Comparison of ENCODE assay signal across 22 mouse cellular contexts in genomic region chr19:6386234-6386633, GRCm38 (mm10). TPM values are rescaled to one million over a fixed set of nuclear protein-coding genes. Genes with fewer than 3 reads are reported as not detected.
DNase-seq lines count a peak whose midpoint lies in the region; ATAC-seq and TF ChIP-seq lines count a peak whose summit lies in the region.
"Had no signal": no experiment of that assay in that cellular context is flagged by ENCODE, and none has a peak within 500 bp of the region (broad histone marks: within the 10 kb centered on the region; RNA-seq: fewer than 3 reads in every experiment).

No protein-coding gene starts in this region.

- peak overlapping the region; percentile 62 for H3K4me3 ChIP-seq in heart, adult 2 months
- H3K4me3 ChIP-seq in heart, embryonic 13.5 days: peak overlapping the region; percentile 57
- H3K4me3 ChIP-seq in heart, embryonic 16.5 days (ENCODE audit: low read length): peak overlapping the region; percentile 68
- H3K4me3 ChIP-seq: embryonic facial prominence, embryonic 15.5 days; erythroblast, embryonic 14.5 days; forebrain, embryonic 10.5 days; forebrain, embryonic 15.5 days; intestine, embryonic 15.5 days had no signal

- no peak for TF ChIP-seq POLR2A in heart, adult 2 months (IDR thresholded peaks at IDR 0.05; ENCODE audit: insufficient read depth, low read depth, low read length)

- ATAC-seq in heart, embryonic 13.5 days (ENCODE audit: extremely low read depth, insufficient number of reproducible peaks, low FRiP score, low TSS enrichment): no peak
- no peak for ATAC-seq in heart, embryonic 16.5 days (replicated peaks; ENCODE audit: extremely low read depth, insufficient read depth, low FRiP score)
- ATAC-seq: forebrain, embryonic 15.5 days; intestine, embryonic 15.5 days had no signal

- peaks cover 17% of the 10 kb centered on the region for H3K4me1 ChIP-seq in heart, adult 2 months (ENCODE audit: control insufficient read depth, insufficient read depth, low read length)
- peaks cover 57% of the 10 kb centered on the region for H3K4me1 ChIP-seq in heart, embryonic 13.5 days
- peaks cover 35% of the 10 kb centered on the region for H3K4me1 ChIP-seq in heart, embryonic 16.5 days (ENCODE audit: control insufficient read depth, insufficient read depth, low read length)

- H3K9me3 ChIP-seq in heart, embryonic 13.5 days: no peaks in the 10 kb centered on the region
- H3K9me3 ChIP-seq in heart, embryonic 16.5 days (replicated peaks; ENCODE audit: control insufficient read depth, low read length): no peaks in the 10 kb centered on the region
- H3K9me3 ChIP-seq: embryonic facial prominence, embryonic 15.5 days; forebrain, embryonic 10.5 days; forebrain, embryonic 15.5 days; intestine, embryonic 15.5 days had no signal

- peak; percentile 50 for DNase-seq in cerebellum, adult 9-11 months
- DNase-seq in cerebellum, adult 18-20 months: no peak
- no peak for DNase-seq in heart, adult 2 months
- DNase-seq in heart, postnatal 4 days: no peak
- no peak for DNase-seq in heart, adult 18-20 months
- no peak for DNase-seq in right cerebral cortex, postnatal 25 days
- DNase-seq: adrenal gland, postnatal 25 days; cerebellum, postnatal 14 days; embryo, embryonic 11 days; gastrocnemius, postnatal 25 days; kidney, adult 18-20 months; kidney, postnatal 10 days had no signal

- peaks cover 3% of the 10 kb centered on the region; the same call in 1 of the 2 replicates for H3K36me3 ChIP-seq in heart, adult 2 months (ENCODE audit: control insufficient read depth, insufficient read depth, low read length)
- H3K36me3 ChIP-seq in heart, embryonic 13.5 days: peaks cover 46% of the 10 kb centered on the region
- peaks cover 15% of the 10 kb centered on the region for H3K36me3 ChIP-seq in heart, embryonic 16.5 days (ENCODE audit: control insufficient read depth, insufficient read depth)
- H3K36me3 ChIP-seq: embryonic facial prominence, embryonic 15.5 days; forebrain, embryonic 15.5 days; intestine, embryonic 15.5 days had no signal

- intact Hi-C loops in heart, adult 2 months (cut with DNase I): no loop called here

- TF ChIP-seq CTCF in heart, adult 2 months (IDR thresholded peaks at IDR 0.05): no peak

- peak overlapping the region; percentile 28; the same call in 1 of the 2 replicates for H3K27ac ChIP-seq in heart, adult 2 months
- H3K27ac ChIP-seq in heart, embryonic 13.5 days (replicated peaks): no peak overlapping the region
- no peak overlapping the region for H3K27ac ChIP-seq in heart, embryonic 16.5 days (ENCODE audit: low read length)
- H3K27ac ChIP-seq: embryonic facial prominence, embryonic 15.5 days; forebrain, embryonic 10.5 days; forebrain, embryonic 15.5 days; hindbrain, embryonic 14.5 days; intestine, embryonic 15.5 days had no signal

- H3K27me3 ChIP-seq in heart, adult 2 months (ENCODE audit: control insufficient read depth, insufficient read depth, low read length): no peaks in the 10 kb centered on the region
- no peaks in the 10 kb centered on the region; the same call in 1 of the 2 replicates for H3K27me3 ChIP-seq in heart, embryonic 13.5 days (replicated peaks)
- H3K27me3 ChIP-seq in heart, embryonic 16.5 days (ENCODE audit: control insufficient read depth, insufficient read depth, low read length): no peaks in the 10 kb centered on the region
- H3K27me3 ChIP-seq: forebrain, embryonic 15.5 days; intestine, embryonic 15.5 days had no signal

- H3K4me2 ChIP-seq in heart, embryonic 13.5 days: peak overlapping the region; percentile 72
- peak overlapping the region; percentile 68 for H3K4me2 ChIP-seq in heart, embryonic 16.5 days (ENCODE audit: low read depth, low read length)
- H3K4me2 ChIP-seq: embryonic facial prominence, embryonic 15.5 days; forebrain, embryonic 15.5 days; hindbrain, embryonic 14.5 days; intestine, embryonic 15.5 days had no signal

- no peak for TF ChIP-seq EP300 in heart, adult 2 months (IDR thresholded peaks at IDR 0.05; ENCODE audit: insufficient read depth, low read depth, low read length)

- 0 out of 2 replicates have a peak, but pooled peaks cover 1% of the 10 kb centered on the region for H3K79me2 ChIP-seq in heart, adult 2 months (replicated peaks; ENCODE audit: control insufficient read depth, insufficient read depth, low read length)

- 60% methylated on average over 9 of the region's 9 CpGs for WGBS in heart, adult 2 months
- 68% methylated on average over 9 of the region's 9 CpGs for whole genome bisulfite sequencing in heart, embryonic 13.5 days
- WGBS in heart, embryonic 16.5 days: 60% methylated on average over 9 of the region's 9 CpGs

- peak overlapping the region; percentile 2 for H3K9ac ChIP-seq in heart, adult 2 months (ENCODE audit: low read depth, low read length)
- peak overlapping the region; percentile 85 for H3K9ac ChIP-seq in heart, embryonic 13.5 days
- H3K9ac ChIP-seq in heart, embryonic 16.5 days (ENCODE audit: low read length): peak overlapping the region; percentile 82
- H3K9ac ChIP-seq: embryonic facial prominence, embryonic 15.5 days; forebrain, embryonic 15.5 days; hindbrain, embryonic 14.5 days; intestine, embryonic 15.5 days had no signal

RNA-seq across cellular contexts. Expression of gene Pygm, which starts 2.0 kb away (rescaled TPM):
- total RNA-seq in heart, adult 2 months (2021): 1,000 to 10,000 TPM; 1,101 to 1,298 TPM
- polyA plus RNA-seq in heart, adult 2 months (2012; rRNA removed): 1,120 and 1,632 TPM in 2 replicates
- 100 to 1,000 TPM; 455 to 466 TPM for total RNA-seq in heart, postnatal 4 days (2021)
- polyA plus RNA-seq in heart, embryonic 13.5 days (2015; fragmentation: Nextera tagmentation; extraction: Ambion mirVana): 203 and 219 TPM in 2 replicates
- 1,000 to 10,000 TPM; 1,224 to 1,269 TPM for total RNA-seq in heart, adult 18-20 months (2021)
- 362 and 381 TPM in 2 replicates for polyA plus RNA-seq in heart, embryonic 16.5 days (2015; fragmentation: Nextera tagmentation; extraction: Ambion mirVana)

RNA-seq across cellular contexts. Expression of gene Rasgrp2, which starts 12.9 kb away (rescaled TPM):
- 10 to 100 TPM; 43.3 to 48.0 TPM for total RNA-seq in heart, adult 2 months (2021)
- polyA plus RNA-seq in heart, adult 2 months (2012; rRNA removed): 90.1 and 97.2 TPM in 2 replicates
- 10 to 100 TPM; 42.6 to 45.1 TPM for total RNA-seq in heart, postnatal 4 days (2021)
- polyA plus RNA-seq in heart, embryonic 13.5 days (2015; fragmentation: Nextera tagmentation; extraction: Ambion mirVana): 38.4 and 53.6 TPM in 2 replicates
- 10 to 100 TPM; 37.7 to 53.4 TPM for total RNA-seq in heart, adult 18-20 months (2021)
- 68.8 and 69.8 TPM in 2 replicates for polyA plus RNA-seq in heart, embryonic 16.5 days (2015; fragmentation: Nextera tagmentation; extraction: Ambion mirVana)

RNA-seq across cellular contexts. Expression of gene Sf1, which starts 22.7 kb away (rescaled TPM):
- total RNA-seq in heart, adult 2 months (2021): 100 to 1,000 TPM in 1 of 2 experiments, 10 to 100 TPM in 1; 93.0 to 103 TPM
- polyA plus RNA-seq in heart, adult 2 months (2012; rRNA removed): 51.7 and 58.5 TPM in 2 replicates
- 100 to 1,000 TPM; 181 to 188 TPM for total RNA-seq in heart, postnatal 4 days (2021)
- polyA plus RNA-seq in heart, embryonic 13.5 days (2015; fragmentation: Nextera tagmentation; extraction: Ambion mirVana): 89.2 and 89.7 TPM in 2 replicates
- 10 to 100 TPM; 66.5 to 94.7 TPM for total RNA-seq in heart, adult 18-20 months (2021)
- polyA plus RNA-seq in heart, embryonic 16.5 days (2015; fragmentation: Nextera tagmentation; extraction: Ambion mirVana): 80.2 and 86.7 TPM in 2 replicates

RNA-seq across cellular contexts. Expression of gene Nrxn2, which starts 32.3 kb away (rescaled TPM):
- 1 to 10 TPM; 4.5 to 5.2 TPM for total RNA-seq in heart, adult 2 months (2021)
- 3.4 TPM in 2 replicates for polyA plus RNA-seq in heart, adult 2 months (2012; rRNA removed)
- 1 to 10 TPM; 3.5 to 3.7 TPM for total RNA-seq in heart, postnatal 4 days (2021)
- polyA plus RNA-seq in heart, embryonic 13.5 days (2015; fragmentation: Nextera tagmentation; extraction: Ambion mirVana): 0.52 and 0.70 TPM in 2 replicates
- 1 to 10 TPM; 4.3 to 4.8 TPM for total RNA-seq in heart, adult 18-20 months (2021)
- polyA plus RNA-seq in heart, embryonic 16.5 days (2015; fragmentation: Nextera tagmentation; extraction: Ambion mirVana): 0.37 and 0.77 TPM in 2 replicates
- total RNA-seq: common myeloid progenitor, adult 5-6 weeks; granulocyte monocyte progenitor cell, adult 5-6 weeks had no signal

RNA-seq across cellular contexts. Expression of gene Map4k2, which starts 45.3 kb away (rescaled TPM):
- total RNA-seq in heart, adult 2 months (2021): 10 to 100 TPM; 36.1 to 38.4 TPM
- 88.9 and 107 TPM in 2 replicates for polyA plus RNA-seq in heart, adult 2 months (2012; rRNA removed)
- 10 to 100 TPM; 37.5 to 42.8 TPM for total RNA-seq in heart, postnatal 4 days (2021)
- polyA plus RNA-seq in heart, embryonic 13.5 days (2015; fragmentation: Nextera tagmentation; extraction: Ambion mirVana): 12.5 and 13.5 TPM in 2 replicates
- 10 to 100 TPM; 30.7 to 43.0 TPM for total RNA-seq in heart, adult 18-20 months (2021)
- 17.2 and 18.5 TPM in 2 replicates for polyA plus RNA-seq in heart, embryonic 16.5 days (2015; fragmentation: Nextera tagmentation; extraction: Ambion mirVana)

Comparison
In these comparisons a context has a peak if more than half of its experiments do, and no peak if none do; other contexts are left out.
1. H3K9ac ChIP-seq: peak in every context shown above with its lines; median percentile 85 in heart, embryonic 13.5 days; 82 in heart, embryonic 16.5 days; 2 in heart, adult 2 months.